Mouse (Mus musculus) heart, embryonic 16.5 days (tissue): Measurements from ENCODE around the gene Gm19426. TPM values are rescaled to one million over a fixed set of nuclear protein-coding genes. Genes with fewer than 3 reads are reported as not detected.
A peak's percentile ranks its signal among the peaks of the same experiment; 100 is the strongest.

Source experiments
- ATAC-seq: fragments of 200-750 bp; cut with Nextera tagmentation; replicated peaks from 2 replicates; pipeline ENCODE4 v1.8.0; 2017; ENCODE audit warnings: moderate number of reproducible peaks; ENCODE audit not compliant: insufficient read depth, low FRiP score; ENCODE audit errors: extremely low read depth
- H3K27ac ChIP-seq: fragments of 300-500 bp; sonication (generic); 2 replicates; pipeline ENCODE4 v1.5.1; 2014; ENCODE audit warnings: mild to moderate bottlenecking, low read length, control low read depth, moderate library complexity
- H3K27me3 ChIP-seq: fragments of 300-500 bp; sonication (generic); 2 replicates; pipeline ENCODE4 v1.6.1; 2014; ENCODE audit warnings: low read length, mixed read lengths; ENCODE audit not compliant: control insufficient read depth, insufficient read depth
- H3K36me3 ChIP-seq: fragments of 300-500 bp; sonication (generic); 2 replicates; pipeline ENCODE4 v1.6.1; 2014; ENCODE audit not compliant: control insufficient read depth, insufficient read depth
- H3K4me1 ChIP-seq: fragments of 300-500 bp; sonication (generic); 2 replicates; pipeline ENCODE4 v1.6.1; 2014; ENCODE audit warnings: low read length, mixed read lengths; ENCODE audit not compliant: control insufficient read depth, insufficient read depth
- H3K4me2 ChIP-seq: fragments of 300-500 bp; sonication (generic); 2 replicates; pipeline ENCODE4 v1.6.1; 2014; ENCODE audit warnings: low read depth, mild to moderate bottlenecking, control low read depth, low read length
- H3K4me3 ChIP-seq: fragments of 300-500 bp; sonication (generic); 2 replicates; pipeline ENCODE4 v1.5.1; 2014; ENCODE audit warnings: mild to moderate bottlenecking, control low read depth, low read length
- H3K9ac ChIP-seq: fragments of 300-500 bp; sonication (generic); 2 replicates; pipeline ENCODE4 v1.6.1; 2014; ENCODE audit warnings: low read length, control low read depth
- H3K9me3 ChIP-seq: fragments of 300-500 bp; sonication (generic); replicated peaks from 2 replicates; pipeline ENCODE4 v1.6.1; 2016; ENCODE audit warnings: low read length; ENCODE audit not compliant: control insufficient read depth
- WGBS: fragments of 180-500 bp; shearing (Covaris S2); extraction: QIAGEN DNeasy Blood & Tissue Kit; methylation state at CpG from one replicate; pipeline ENCODE4 v1.1.7; 2014; 5-methylcytosine and 5-hydroxymethylcytosine counted together
- polyA plus RNA-seq: library from polyadenylated mRNA; unstranded; fragments of >200 nt; fragmentation: Nextera tagmentation; extraction: Ambion mirVana; gene quantifications from 2 replicates; pipeline ENCODE4 v1.2.1, GENCODE M21; 2015

Gm19426 gene
- polyA plus RNA-seq, 1 experiment from 2014 or later, result 3.6 TPM

- ATAC-seq, result no peak
- Histone ChIP-seq H3K27me3 (no peaks in the 10 kb centered on the region), H3K9ac (peak overlapping the region; percentile 99), H3K9me3 (no peaks in the 10 kb centered on the region), H3K36me3 (no peaks in the 10 kb centered on the region), H3K4me3 (peak overlapping the region; percentile 94), H3K4me1 (peaks cover 41% of the 10 kb centered on the region), H3K4me2 (peak overlapping the region; percentile 89), H3K27ac (peak overlapping the region; percentile 100)
- 10% methylated on average over 5 of the region's 5 CpGs for WGBS
Observed at GRCm38 (mm10) chr2:84741841-84742450, 1.5 kb downstream of the Gm19426 start.

- H3K4me2 ChIP-seq, result peak overlapping the region; percentile 89
- 0 out of 2 replicates have a peak overlapping the region, but pooled peaks have one; percentile 2 for H3K4me3 ChIP-seq
- H3K9me3 ChIP-seq, result no peaks in the 10 kb centered on the region
- peaks cover 45% of the 10 kb centered on the region for H3K4me1 ChIP-seq
- WGBS, result 63% methylated on average over 15 of the region's 15 CpGs
- no peak overlapping the region for H3K9ac ChIP-seq
- ATAC-seq, result no peak
- peak overlapping the region; percentile 30; the same call in 1 of the 2 replicates for H3K27ac ChIP-seq
- peaks cover 5% of the 10 kb centered on the region; the same call in 1 of the 2 replicates for H3K27me3 ChIP-seq
- H3K36me3 ChIP-seq, result no peaks in the 10 kb centered on the region
Observed at GRCm38 (mm10) chr2:84740608-84741333, 2.7 kb downstream of the Gm19426 start.

GRCm38 (mm10) chr2:84738271-84738911 lies 5.1 kb downstream of the Gm19426 start:
- H3K9me3 ChIP-seq, result no peaks in the 10 kb centered on the region
- 2% methylated on average over 12 of the region's 12 CpGs for WGBS
- H3K27me3 ChIP-seq, result peaks cover 10% of the 10 kb centered on the region
- peak overlapping the region; percentile 4 for H3K9ac ChIP-seq
- H3K4me3 ChIP-seq, result peak overlapping the region; percentile 3
- 0 out of 2 replicates have a peak overlapping the region, but pooled peaks have one; percentile 32 for H3K27ac ChIP-seq
- H3K4me2 ChIP-seq, result peak overlapping the region; percentile 59
- H3K36me3 ChIP-seq, result no peaks in the 10 kb centered on the region
- peaks cover 49% of the 10 kb centered on the region for H3K4me1 ChIP-seq
- ATAC-seq, result no peak

GRCm38 (mm10) chr2:84737451-84737925 lies 6.0 kb downstream of the Gm19426 start:
- H3K4me2 ChIP-seq, result peak overlapping the region; percentile 21; the same call in 1 of the 2 replicates
- no peak overlapping the region for H3K9ac ChIP-seq
- H3K27ac ChIP-seq, result no peak overlapping the region
- peaks cover 49% of the 10 kb centered on the region for H3K4me1 ChIP-seq
- H3K27me3 ChIP-seq, result peaks cover 11% of the 10 kb centered on the region
- no peaks in the 10 kb centered on the region for H3K9me3 ChIP-seq
- WGBS, result 6% methylated on average over 8 of the region's 8 CpGs
- no peaks in the 10 kb centered on the region for H3K36me3 ChIP-seq
- no peak for ATAC-seq
- H3K4me3 ChIP-seq, result no peak overlapping the region

- H3K9ac ChIP-seq, result no peak overlapping the region
Observed at GRCm38 (mm10) chr2:84736312-84737161, 6.9 kb downstream of the Gm19426 start.

GRCm38 (mm10) chr2:84735346-84735920 lies 8.0 kb downstream of the Gm19426 start:
- H3K27ac ChIP-seq, result no peak overlapping the region
- 13% methylated on average over 7 of the region's 7 CpGs for WGBS
- H3K9ac ChIP-seq, result no peak overlapping the region
- peaks cover 30% of the 10 kb centered on the region for H3K4me1 ChIP-seq
- H3K27me3 ChIP-seq, result peaks cover 11% of the 10 kb centered on the region
- H3K4me3 ChIP-seq, result no peak overlapping the region
- no peaks in the 10 kb centered on the region for H3K9me3 ChIP-seq
- ATAC-seq, result no peak
- no peak overlapping the region; the same call in 1 of the 2 replicates for H3K4me2 ChIP-seq
- no peaks in the 10 kb centered on the region for H3K36me3 ChIP-seq

More at GRCm38 (mm10) chr2:84736312-84737161, 6.9 kb downstream of the Gm19426 start:
- no peak overlapping the region for H3K27ac ChIP-seq
- peaks cover 11% of the 10 kb centered on the region for H3K27me3 ChIP-seq
- H3K36me3 ChIP-seq, result no peaks in the 10 kb centered on the region
- no peak for ATAC-seq
- no peaks in the 10 kb centered on the region for H3K9me3 ChIP-seq
- no peak overlapping the region for H3K4me3 ChIP-seq
- peak overlapping the region; percentile 18 for H3K4me2 ChIP-seq
- peaks cover 41% of the 10 kb centered on the region for H3K4me1 ChIP-seq
- WGBS, result 9% methylated on average over 27 of the region's 27 CpGs

GRCm38 (mm10) chr2:84734919-84735318 lies 8.5 kb downstream of the Gm19426 start:
- Histone ChIP-seq H3K9me3 (no peaks in the 10 kb centered on the region), H3K27ac (no peak overlapping the region), H3K9ac (peak overlapping the region; percentile 35; the same call in 1 of the 2 replicates), H3K4me3 (peak overlapping the region; percentile 45), H3K4me1 (peaks cover 29% of the 10 kb centered on the region), H3K36me3 (no peaks in the 10 kb centered on the region), H3K4me2 (peak overlapping the region; percentile 62), H3K27me3 (peaks cover 11% of the 10 kb centered on the region)
- 2% methylated on average over 2 of the region's 2 CpGs for WGBS
- no peak for ATAC-seq

- ATAC-seq, result no peak
- Histone ChIP-seq H3K4me1 (peaks cover 26% of the 10 kb centered on the region), H3K9me3 (no peaks in the 10 kb centered on the region), H3K27me3 (peaks cover 11% of the 10 kb centered on the region), H3K36me3 (no peaks in the 10 kb centered on the region), H3K9ac (peak overlapping the region; percentile 35), H3K4me2 (peak overlapping the region; percentile 62), H3K27ac (no peak overlapping the region), H3K4me3 (peak overlapping the region; percentile 45)
- under 1% methylated on average over 11 of the region's 11 CpGs for WGBS
Observed at GRCm38 (mm10) chr2:84734351-84734864, 9.0 kb downstream of the Gm19426 start.
